Mouse (Mus musculus) cerebellum, postnatal 4 days (tissue): ENCODE data around the gene Ttll4.

Experiments
- DNase-seq, 2 experiments: peaks; one replicate each; pipeline ENCODE4 v3.0.0; 2022; ENCODE audit warnings: low spot score in 2 of 2, mixed read lengths in 1 of 2

Gene Ttll4

DNA sequence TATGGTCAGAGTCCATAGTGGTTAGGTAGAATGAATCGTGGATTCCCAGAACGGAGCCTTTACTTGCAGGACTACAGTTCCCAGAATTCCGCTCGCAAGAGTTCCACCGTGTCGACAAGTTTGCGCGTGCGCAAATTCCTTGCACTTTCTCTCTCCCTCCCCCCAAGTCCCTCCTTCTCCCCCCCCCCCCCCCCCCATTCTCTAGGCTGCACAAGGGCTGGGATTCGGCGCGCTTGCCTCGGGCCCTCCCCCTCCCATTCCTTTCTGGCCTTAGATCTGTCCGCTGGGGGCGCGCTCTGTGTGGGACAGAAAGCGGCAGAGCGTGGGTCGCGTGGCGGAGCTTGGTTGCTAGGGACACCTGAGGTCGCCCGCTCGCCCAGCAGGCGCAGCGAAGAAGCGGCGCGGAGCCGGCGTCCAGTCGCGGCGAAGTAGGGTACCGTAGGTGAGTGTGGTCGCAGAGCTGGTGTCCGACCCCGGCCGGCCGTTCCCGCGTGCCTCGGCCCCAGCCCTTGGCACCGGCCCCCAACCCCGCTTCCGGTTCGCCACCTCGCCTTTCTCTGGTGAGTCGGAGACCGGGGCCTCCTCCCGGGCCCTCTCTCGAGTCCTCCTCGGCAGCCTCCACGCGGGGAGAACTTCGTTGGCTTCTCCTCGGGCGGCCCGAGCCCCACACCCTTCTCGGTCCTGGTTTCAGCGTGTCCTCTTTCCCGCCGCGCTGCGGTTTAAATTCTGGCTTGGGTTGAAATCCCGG lies at the start of gene Ttll4:
Gene Ttll4 (plus strand): TSS at position 298 of the 748 bp plus-strand sequence.
- peak; percentile 82 to 94 for DNase-seq

DNA sequence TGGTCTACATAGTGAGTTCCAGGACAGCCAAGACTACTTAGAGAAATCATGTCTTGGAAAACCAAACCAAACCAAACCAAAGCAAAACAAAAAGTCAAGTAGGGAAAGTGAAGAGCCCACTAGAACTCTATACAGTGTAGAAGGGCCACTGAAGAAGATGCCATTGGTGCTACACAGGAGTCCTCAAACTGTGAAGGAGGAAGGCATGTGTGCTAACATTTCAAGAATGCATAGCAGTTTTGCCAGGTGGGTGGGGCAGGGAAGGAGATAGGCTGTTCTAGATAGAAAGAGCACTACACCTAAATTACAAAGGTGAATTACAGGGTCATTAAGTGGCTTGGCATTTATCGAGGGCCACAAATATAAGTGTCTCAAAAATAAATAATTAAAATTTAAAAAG lies 37.4 kb upstream of the Ttll4 start:
- DNase-seq, result no peak

DNA sequence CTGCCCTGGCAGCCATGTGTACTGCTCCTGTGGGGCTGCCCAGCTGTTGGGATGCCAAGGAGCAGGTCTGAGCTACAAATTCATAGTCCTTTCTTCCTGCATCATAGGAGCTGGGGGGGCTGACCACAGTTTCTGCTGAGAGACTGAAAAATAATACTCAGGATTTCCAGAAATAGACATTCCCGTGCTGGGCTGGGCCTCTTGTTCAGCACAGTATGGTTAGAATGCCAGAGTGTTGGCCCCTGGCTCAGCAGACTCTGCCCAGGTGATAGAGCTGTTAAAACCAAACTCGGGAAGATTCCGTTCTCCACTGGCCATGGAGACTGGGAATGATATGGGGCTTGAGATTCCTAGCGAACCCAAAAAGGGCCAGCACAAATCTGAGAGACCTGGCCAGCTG lies 35.5 kb upstream of the Ttll4 start:
- DNase-seq, result no peak

DNA sequence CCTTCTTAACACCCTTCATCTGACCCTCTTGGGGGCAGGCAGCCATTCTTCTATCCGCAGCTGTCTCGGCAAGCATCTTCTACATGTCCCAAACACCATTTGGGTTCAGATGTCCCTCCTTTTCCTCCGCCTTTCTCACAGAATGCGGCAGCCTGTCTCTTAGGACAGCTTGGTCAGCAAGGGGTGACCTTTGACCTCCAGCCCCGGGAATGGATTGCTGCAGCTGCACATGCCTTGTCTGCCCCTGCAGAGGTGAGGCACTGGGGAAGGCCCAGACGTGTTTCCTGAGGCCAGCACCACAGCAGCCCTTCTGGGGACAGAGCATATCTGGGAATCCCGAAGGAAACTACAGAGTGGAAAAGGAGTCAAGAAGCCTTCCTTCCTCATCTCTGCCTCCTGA lies 33.5 kb upstream of the Ttll4 start:
- DNase-seq, result no peak

DNA sequence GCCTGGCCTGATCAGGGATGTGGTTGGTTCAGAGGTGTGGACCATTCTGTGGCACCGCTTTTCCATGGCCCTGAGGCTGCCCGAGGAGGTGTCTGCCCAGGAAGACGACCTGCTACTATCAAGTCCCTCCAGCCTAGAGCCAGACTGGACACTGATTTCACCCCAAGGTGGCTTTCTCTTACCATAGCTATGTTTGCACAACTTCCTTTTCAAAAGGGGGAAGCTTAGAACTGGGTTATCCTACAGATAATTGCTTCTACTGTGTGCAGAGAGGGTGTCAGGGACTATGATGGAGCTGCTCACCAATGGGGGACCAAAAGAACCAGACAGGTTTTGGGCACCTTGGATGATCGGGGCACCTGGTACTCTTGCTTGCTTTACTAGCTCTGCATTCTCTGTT lies 28.8 kb upstream of the Ttll4 start:
- DNase-seq, result no peak

DNA sequence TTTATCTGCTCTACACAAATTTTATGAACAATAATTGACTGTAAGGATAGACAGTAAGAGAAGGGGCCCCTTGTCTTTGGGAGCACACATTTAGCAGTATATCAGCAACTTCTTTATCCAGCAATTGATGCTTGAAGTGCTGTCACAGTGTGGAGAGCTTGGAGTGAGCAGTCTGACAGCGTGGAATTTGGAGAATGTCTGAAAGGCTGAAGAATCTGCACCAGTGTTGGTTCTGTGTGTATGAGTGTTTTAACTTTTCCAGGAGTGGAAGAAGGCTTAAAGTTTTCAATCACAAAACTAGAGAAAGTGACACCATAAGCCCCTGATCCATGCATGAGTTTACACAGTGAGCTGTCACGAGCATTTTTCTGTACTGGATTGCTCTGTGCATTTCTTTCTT lies 18.0 kb upstream of the Ttll4 start:
- no peak for DNase-seq

DNA sequence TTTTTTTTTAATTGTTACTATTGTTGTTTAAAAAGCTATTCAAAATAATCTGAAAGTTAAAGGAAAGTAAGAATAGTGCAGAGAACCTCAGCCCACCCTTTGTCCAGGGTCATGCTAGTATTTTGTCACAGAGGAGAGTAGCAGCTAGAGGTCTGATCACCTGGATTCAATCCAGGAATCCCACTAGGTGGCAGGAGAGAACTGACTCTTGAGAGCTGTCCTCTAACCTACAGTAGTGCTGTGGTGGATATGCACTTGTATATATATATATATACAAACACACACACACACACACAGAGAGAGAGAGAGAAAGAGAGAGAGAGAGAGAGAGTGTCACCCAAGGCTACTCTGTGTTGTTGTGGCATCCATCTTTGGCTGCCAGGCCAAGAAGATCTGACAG lies 17.6 kb upstream of the Ttll4 start:
- no peak for DNase-seq

DNA sequence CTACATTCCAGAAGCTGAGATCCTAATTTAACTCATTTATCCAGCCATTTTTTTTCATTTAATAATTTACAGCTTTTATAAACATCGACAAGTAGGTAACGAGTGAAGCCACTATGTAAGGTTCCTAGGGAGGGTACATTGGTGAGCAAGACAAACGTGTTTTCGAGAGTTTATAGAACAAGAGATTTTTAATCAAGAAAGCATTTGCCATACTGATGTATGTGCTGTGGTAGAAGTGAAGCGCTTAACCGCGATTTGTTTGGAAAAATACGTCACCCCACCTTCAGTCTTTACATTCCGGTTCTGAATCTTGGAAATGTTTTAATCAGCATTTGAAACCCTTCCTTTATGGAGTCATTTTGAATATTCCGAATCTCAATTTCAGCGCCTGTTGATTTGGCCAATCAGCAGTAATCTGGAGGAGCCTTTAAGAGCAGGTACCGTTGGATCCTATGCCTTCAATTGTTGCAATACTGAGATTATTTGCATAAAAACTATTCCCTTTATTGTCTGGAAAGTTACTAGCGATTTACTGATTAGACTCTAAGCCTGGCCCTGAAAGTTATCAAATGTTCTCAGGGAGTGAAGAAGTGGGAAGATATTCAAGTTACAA lies 814 bp downstream of the Ttll4 start:
- no peak for DNase-seq

DNA sequence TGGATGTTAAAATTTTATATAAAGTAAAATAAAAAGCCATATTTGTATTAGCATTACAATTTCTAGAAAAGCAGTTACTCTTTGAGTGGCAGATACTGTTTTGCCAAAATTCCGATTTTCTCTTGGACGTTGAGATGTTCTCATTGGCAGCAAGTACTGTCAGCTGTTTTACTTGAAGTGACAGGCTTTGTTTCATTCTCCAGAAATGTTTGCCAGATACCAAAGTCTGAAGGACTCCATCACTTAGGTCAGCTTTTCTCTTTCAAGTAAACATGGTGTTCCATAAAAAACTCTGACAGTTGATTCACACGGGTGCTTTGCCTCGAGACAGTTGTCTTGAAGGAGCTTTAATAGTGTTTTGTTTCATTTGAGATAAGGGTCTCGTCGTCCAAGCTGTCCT lies 3.6 kb downstream of the Ttll4 start:
- DNase-seq, result no peak

DNA sequence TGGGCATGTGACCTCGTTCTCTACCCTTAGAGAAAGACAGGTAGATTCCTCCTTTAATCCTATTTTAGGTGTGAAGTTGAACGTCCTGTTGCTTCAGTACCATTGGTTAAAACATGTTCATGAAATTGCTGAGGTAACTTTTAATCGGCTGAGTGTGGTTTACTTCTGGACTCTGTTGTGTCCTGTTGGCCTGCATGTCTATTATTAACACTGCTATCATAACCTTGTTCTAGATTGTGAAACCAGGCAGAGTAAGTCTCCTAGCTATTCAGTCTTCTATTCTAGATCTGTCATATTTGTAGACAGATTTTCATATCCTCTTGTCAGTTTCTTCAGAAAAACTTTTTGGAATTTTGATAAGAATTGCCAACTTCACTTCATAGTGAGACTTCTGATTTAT lies 6.8 kb downstream of the Ttll4 start:
- no peak for DNase-seq

DNA sequence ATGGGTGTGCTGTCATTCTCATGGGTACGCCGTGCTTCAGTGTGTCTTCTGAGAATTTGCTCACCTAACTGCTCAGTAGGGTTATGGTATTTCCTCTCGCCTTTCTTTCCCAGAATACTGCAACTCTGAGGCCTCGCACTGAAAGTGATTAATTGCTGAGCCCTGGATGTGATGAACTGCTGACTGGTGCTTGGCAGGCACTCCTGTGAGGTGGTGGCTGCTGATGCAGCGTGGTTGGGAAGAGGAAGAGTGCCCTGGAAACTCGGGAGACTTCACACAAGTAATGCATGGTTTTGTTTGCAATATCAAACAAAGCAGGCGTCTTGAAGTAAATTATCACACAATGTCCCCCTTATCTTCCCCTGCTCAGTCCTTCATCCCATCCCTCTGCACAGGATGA lies 11.2 kb downstream of the Ttll4 start:
- DNase-seq, result no peak

DNA sequence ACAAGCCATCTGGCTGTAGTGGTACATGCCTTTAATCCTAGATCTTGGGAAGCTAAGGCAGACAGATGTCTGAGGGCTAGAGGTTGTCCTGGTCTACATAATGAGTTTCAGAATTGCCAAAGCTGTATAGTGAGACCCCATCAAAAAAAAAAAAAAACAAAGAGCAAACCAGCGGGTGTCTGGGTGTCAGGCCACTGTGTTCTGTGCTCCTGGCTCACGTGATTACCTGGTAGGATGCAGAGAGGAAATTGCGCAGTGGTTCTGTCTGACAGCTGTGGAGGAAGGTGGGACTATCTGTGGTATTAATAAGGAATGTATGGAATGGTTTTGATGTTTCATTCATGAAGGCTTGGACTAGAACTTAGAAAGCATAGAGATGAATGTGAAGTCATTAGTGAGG lies 15.3 kb downstream of the Ttll4 start:
- no peak for DNase-seq

DNA sequence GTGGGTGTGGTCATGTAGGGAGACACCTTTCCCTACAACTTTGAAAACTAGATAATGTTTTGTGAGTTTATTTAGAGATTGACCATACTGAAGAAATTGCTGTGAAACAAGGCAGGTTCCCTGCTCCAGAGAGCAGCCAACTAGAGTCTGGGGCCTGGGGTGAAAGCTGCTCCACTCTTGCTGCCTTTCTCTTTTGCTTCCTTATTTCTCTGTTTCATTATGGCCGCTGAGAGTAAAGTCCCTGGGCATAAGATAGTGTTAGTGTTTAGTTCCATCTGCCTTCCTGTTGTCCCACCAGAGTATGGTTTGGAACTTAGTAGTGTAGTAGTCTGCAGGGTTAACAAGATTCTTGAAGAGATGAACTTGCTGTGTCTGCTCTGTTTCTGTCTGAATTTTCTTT lies 16.3 kb downstream of the Ttll4 start:
- DNase-seq, result no peak

DNA sequence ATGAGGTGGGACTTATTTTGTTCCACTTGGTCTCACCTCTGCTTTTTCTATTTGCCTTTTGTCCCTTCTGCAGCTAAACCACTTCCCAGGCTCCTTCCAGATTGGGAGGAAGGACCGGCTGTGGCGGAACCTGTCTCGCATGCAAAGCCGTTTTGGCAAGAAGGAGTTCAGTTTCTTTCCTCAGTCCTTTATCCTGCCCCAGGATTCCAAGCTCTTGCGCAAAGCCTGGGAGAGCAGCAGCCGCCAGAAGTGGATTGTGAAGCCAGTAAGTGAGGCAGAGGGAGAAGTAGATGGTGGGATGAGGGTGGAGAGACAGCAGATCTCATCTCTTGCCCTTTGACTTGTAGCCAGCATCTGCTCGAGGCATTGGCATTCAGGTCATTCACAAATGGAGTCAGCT lies 25.6 kb downstream of the Ttll4 start:
- no peak for DNase-seq

DNA sequence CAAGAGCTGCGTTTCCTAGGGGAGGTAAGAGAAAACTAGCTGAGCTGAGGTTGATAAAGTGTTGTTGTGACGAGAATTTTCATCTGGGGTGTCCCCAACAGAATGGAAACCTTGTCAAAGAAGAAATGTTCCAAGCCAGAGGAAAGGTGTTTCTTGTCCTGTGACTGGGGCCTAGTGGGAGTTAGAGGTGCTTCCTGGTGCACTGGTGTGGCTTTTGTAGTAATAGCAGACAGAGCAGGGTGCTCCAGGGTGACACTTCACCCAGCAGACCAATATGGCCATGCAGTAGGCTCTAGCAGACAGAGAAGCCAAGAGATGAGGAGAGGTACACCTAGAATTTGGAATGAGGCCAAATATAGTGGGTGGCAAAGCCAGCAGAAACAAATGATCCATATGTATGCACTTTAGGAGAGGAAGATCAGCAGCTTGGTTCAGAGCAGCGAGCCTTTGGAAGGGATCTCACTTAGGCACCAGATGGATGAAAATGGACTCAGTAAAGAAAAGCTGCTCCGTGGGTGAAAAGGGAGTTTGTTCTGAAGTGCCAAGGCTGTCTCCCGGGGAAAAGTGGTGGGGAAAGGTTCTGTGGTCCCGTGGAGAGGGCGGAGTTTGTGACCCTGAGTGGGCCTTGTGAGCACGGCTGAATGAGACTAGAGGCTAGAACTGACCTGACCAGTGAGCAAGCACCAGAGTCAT lies 32.5 kb downstream of the Ttll4 start:
- no peak for DNase-seq

DNA sequence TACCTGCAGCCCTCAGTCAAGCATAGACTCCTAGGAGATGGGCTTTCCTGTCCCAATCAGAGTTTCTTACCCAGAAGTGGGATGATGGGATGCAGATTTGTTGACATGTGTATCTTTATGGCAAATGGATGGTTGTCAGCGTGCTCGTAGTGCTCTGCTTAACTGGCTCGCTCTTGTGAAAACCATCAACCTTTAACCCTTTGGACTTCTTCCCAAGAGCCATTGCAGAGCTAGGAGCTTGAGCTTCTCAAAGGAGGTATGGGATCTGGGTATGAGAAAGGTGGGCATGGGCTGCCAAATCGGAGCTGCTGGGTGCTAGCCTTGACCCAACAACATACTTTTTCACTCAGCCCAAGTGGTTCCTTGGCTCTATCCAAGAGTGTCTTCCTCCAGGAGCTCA lies 34.3 kb downstream of the Ttll4 start:
- no peak for DNase-seq

DNA sequence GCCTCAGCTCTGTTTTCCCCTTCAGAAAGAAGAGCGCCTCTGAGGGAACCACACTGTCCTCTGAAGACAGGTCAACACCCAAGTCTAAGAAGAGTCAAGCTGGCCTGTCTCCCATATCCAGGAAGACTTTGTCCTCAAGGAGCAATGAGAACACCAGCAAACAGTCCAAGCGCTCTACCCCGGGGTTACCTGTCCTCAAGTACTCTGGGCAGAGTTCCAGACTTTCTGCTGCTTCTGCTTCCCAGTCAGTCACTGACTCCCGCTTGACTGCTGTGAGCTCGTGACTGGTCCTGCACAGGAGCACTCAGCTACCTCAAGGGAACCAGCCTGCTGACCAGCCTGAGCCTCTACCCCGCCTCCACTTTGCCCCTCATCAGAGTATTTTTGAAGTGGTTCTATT lies 35.9 kb downstream of the Ttll4 start:
- DNase-seq, result no peak

DNA sequence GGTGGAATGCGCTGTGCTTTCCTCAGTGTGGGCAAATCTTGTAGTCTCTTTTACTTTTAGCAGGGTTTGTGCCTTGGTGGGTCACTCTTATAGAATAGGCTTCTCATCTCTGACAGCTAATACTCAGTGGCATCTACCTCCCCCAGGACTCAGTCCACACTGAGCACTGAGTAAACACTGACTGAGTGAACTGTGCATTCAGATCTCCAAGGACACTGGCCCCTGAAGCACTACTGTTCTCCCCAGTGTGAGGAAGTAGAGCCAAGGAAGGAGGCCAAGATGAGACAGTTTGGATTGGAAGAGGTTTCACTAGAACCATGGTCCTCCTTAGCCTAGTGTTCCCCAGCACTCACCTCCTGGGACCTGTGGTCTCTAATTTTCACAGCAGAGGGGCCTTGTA lies 36.8 kb downstream of the Ttll4 start:
- no peak for DNase-seq

DNA sequence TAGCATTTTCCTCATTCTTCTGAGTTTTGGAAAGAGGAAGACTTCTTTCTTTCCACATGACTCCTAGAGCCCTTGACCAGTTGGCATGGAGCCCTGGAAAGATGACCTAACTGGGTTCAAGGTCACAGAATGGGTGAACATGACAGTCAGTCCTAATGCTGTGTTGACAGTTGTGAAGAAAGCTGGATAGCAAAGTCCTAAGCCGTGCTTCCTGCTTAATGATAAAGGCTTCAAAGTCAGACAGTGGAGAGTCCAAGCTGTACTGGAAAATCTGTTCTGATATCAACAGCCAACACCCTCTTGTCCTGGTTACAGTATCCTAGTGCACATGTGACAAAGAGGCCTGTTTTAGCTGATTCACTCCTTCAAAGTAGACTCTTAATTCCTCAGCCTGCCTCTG lies 37.2 kb downstream of the Ttll4 start:
- no peak for DNase-seq

DNA sequence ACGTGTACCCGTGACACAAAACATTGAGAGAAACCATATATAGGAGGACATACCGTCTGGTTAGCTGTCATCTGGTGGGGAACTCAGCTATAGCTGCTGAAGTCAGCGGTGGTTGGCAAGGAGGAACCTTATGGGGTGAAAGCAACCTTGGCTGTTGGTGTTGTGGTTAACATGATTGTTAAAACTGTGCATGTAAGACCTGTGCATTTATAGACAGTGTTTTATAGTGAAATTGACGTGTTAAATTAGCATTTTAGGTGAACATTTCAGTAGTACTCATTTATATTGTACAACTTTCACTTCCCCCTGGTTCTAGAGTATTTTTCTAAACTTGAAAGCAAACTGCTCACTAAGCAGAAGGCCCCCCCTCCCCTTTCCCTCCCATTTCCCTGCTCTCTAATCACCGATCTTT lies 40.6 kb downstream of the Ttll4 start:
- DNase-seq, result no peak

DNA sequence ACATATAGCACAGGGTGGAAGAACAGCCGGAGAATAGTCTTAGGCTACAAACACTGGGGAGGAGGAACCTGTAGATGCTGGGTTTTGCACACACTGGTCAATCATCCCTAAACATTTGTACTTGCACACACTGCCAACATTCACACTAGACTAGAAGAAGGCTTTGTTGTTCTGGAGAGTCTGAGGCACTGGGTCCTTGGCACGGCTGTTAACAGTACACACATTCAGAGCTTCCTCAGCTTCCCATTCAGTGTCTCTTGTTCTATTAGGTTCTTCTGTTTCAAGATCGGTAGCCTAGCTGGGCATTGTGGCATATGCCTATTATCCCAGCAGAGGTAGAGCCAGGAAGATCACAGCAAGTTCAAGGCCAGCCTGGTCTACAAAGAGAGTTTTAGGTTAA lies 42.6 kb downstream of the Ttll4 start:
- no peak for DNase-seq

DNA sequence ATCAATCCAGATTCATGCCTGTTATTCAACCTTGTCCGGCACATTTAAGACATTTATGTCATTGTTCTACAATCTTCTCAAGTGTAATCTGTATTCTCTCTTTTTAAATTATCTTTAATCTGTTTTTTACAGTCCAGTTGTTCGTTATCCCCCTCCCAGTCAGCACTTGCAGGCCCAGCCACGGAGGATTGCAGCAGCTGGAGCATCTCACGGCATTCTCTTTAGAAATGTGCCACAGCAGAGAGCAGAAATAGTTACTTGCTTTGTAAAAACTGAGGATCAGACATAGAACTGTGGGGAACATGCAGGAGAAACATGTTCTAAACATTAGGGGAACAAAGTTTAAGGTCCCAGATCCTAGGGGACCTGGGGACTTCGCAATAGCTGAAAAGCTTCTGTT lies 43.5 kb downstream of the Ttll4 start:
- DNase-seq, result no peak

DNA sequence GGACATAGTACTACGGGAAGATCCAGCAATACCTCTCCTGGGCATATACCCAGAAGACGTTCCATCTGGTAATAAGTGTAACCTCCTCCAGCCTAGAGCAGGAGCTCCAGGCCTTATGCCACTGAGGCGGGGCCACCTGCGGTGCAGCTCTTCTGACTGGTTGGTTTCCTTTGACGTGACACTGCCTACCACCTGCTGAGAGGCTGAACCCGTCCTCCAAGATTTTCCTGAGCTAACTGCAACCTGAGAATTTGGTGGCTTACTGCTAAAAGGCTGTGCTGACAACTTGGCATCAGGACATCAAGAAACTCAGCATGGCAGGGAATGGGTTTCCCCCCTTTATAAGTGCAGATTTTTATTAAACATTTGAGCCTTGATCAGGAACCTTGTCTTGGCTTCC lies 48.0 kb downstream of the Ttll4 start:
- no peak for DNase-seq
